Mouse (Mus musculus) CD4-positive helper T cell, adult 2 months (primary cell): Measurements from ENCODE around the gene Ppp1r3c.

Experiments
- DNase-seq: peaks from one replicate; pipeline ENCODE4 v3.0.0-alpha.2; 2012; ENCODE audit warnings: low read depth, missing footprints, low spot score

Gene Ppp1r3c

GRCm38 (mm10) chr19:36721139-36721538, 15.3 kb downstream of the Ppp1r3c start:
- no peak for DNase-seq

GRCm38 (mm10) chr19:36716221-36716620, 20.2 kb downstream of the Ppp1r3c start:
- no peak for DNase-seq

- DNase-seq: no peak
Measured at GRCm38 (mm10) chr19:36715591-36715990, 20.9 kb downstream of the Ppp1r3c start.

- no peak for DNase-seq
Measured at GRCm38 (mm10) chr19:36714492-36714891, 22.0 kb downstream of the Ppp1r3c start.

- DNase-seq: no peak
Measured at GRCm38 (mm10) chr19:36713092-36713491, 23.4 kb downstream of the Ppp1r3c start.

GRCm38 (mm10) chr19:36706195-36706594, 30.3 kb downstream of the Ppp1r3c start:
- DNase-seq: no peak

- peak; percentile 23 for DNase-seq
Measured at GRCm38 (mm10) chr19:36705286-36706146, 30.9 kb downstream of the Ppp1r3c start.

- DNase-seq: no peak
Measured at GRCm38 (mm10) chr19:36704763-36705162, 31.7 kb downstream of the Ppp1r3c start.

- DNase-seq: no peak
Measured at GRCm38 (mm10) chr19:36701809-36702622, 34.4 kb downstream of the Ppp1r3c start.

- no peak for DNase-seq
Measured at GRCm38 (mm10) chr19:36701366-36701765, 35.1 kb downstream of the Ppp1r3c start.

- no peak for DNase-seq
Measured at GRCm38 (mm10) chr19:36700937-36701336, 35.5 kb downstream of the Ppp1r3c start.

GRCm38 (mm10) chr19:36699151-36699550, 37.3 kb downstream of the Ppp1r3c start:
- DNase-seq: no peak

GRCm38 (mm10) chr19:36698200-36698599, 38.3 kb downstream of the Ppp1r3c start:
- DNase-seq: no peak

GRCm38 (mm10) chr19:36696601-36697122, 39.8 kb downstream of the Ppp1r3c start:
- no peak for DNase-seq

GRCm38 (mm10) chr19:36693530-36693929, 42.9 kb downstream of the Ppp1r3c start:
- DNase-seq: no peak

- no peak for DNase-seq
Measured at GRCm38 (mm10) chr19:36691941-36692340, 44.5 kb downstream of the Ppp1r3c start.

GRCm38 (mm10) chr19:36691245-36691644, 45.2 kb downstream of the Ppp1r3c start:
- DNase-seq: no peak

GRCm38 (mm10) chr19:36689205-36689604, 47.2 kb downstream of the Ppp1r3c start:
- DNase-seq: no peak

GRCm38 (mm10) chr19:36687843-36688637, 48.4 kb downstream of the Ppp1r3c start:
- DNase-seq: no peak

GRCm38 (mm10) chr19:36687044-36687443, 49.4 kb downstream of the Ppp1r3c start:
- no peak for DNase-seq

- DNase-seq: no peak
Measured at GRCm38 (mm10) chr19:36686016-36686415, 50.4 kb downstream of the Ppp1r3c start.
